Mouse (Mus musculus): ENCODE measurements around the gene Tenm3.

Gene Tenm3

GRCm38 (mm10) chr8:48803070-48803469, 40.7 kb downstream of the Tenm3 start:
- no peak for DNase-seq

- no peak for DNase-seq
These were observed 41.5 kb downstream of the Tenm3 start for GRCm38 (mm10) chr8:48802231-48802630.

- no peak for DNase-seq
These were observed 45.8 kb downstream of the Tenm3 start for GRCm38 (mm10) chr8:48797955-48798359.

GRCm38 (mm10) chr8:48794285-48794684, 49.5 kb downstream of the Tenm3 start:
- no peak for DNase-seq

GRCm38 (mm10) chr8:48793729-48794128, 50.0 kb downstream of the Tenm3 start:
- DNase-seq: no peak

GRCm38 (mm10) chr8:48792587-48793326, 51.0 kb downstream of the Tenm3 start:
- DNase-seq: no peak

- DNase-seq: no peak
These were observed 60.4 kb downstream of the Tenm3 start for GRCm38 (mm10) chr8:48783308-48783707.

- no peak for DNase-seq
These were observed 63.1 kb downstream of the Tenm3 start for GRCm38 (mm10) chr8:48780628-48781027.

GRCm38 (mm10) chr8:48779194-48779593, 64.6 kb downstream of the Tenm3 start:
- DNase-seq: no peak

- DNase-seq: no peak
These were observed 67.7 kb downstream of the Tenm3 start for GRCm38 (mm10) chr8:48776081-48776480.

GRCm38 (mm10) chr8:48775531-48776037, 68.2 kb downstream of the Tenm3 start:
- no peak for DNase-seq

- no peak for DNase-seq
These were observed 68.9 kb downstream of the Tenm3 start for GRCm38 (mm10) chr8:48774837-48775236.

- no peak for DNase-seq
These were observed 77.1 kb downstream of the Tenm3 start for GRCm38 (mm10) chr8:48766545-48767234.

GRCm38 (mm10) chr8:48765212-48765611, 78.5 kb downstream of the Tenm3 start:
- no peak for DNase-seq

GRCm38 (mm10) chr8:48764011-48764410, 79.7 kb downstream of the Tenm3 start:
- DNase-seq: no peak

GRCm38 (mm10) chr8:48756874-48757273, 86.9 kb downstream of the Tenm3 start:
- DNase-seq: no peak

- no peak for DNase-seq
These were observed 88.3 kb downstream of the Tenm3 start for GRCm38 (mm10) chr8:48755492-48755891.

- no peak for DNase-seq
These were observed 88.8 kb downstream of the Tenm3 start for GRCm38 (mm10) chr8:48754959-48755358.

- DNase-seq: no peak
These were observed 91.8 kb downstream of the Tenm3 start for GRCm38 (mm10) chr8:48751965-48752364.

- no peak for DNase-seq
These were observed 95.2 kb downstream of the Tenm3 start for GRCm38 (mm10) chr8:48748503-48749059.

GRCm38 (mm10) chr8:48743912-48744311, 99.8 kb downstream of the Tenm3 start:
- DNase-seq: no peak

- no peak for DNase-seq
These were observed 101.0 kb downstream of the Tenm3 start for GRCm38 (mm10) chr8:48742741-48743140.

GRCm38 (mm10) chr8:48740951-48741350, 102.8 kb downstream of the Tenm3 start:
- DNase-seq: no peak

Data from thymus, postnatal 14 days (tissue).